Mouse (Mus musculus) limb, embryonic 14.5 days (tissue): ENCODE measurements around the gene Olfr1298. TPM values are rescaled to one million over a fixed set of nuclear protein-coding genes. Genes with fewer than 3 reads are reported as not detected.

Source experiments
- ATAC-seq: fragments of 200-750 bp; cut with Nextera tagmentation; 2 replicates; pipeline ENCODE4 v1.8.0; 2017; ENCODE audit warnings: low read depth, moderate number of reproducible peaks, moderate TSS enrichment; ENCODE audit not compliant: low FRiP score
- DNase-seq: peaks from one replicate; pipeline ENCODE4 v3.0.0-alpha.2; 2015; ENCODE audit warnings: low spot score
- H3K27ac ChIP-seq: fragments of 300-500 bp; sonication (generic); replicated peaks from 2 replicates; pipeline ENCODE4 v1.5.1; 2014; ENCODE audit warnings: low read depth, mild to moderate bottlenecking, low read length, moderate library complexity, mixed read lengths
- H3K27me3 ChIP-seq: fragments of 300-500 bp; sonication (generic); 2 replicates; pipeline ENCODE4 v1.6.1; 2014; ENCODE audit warnings: low read length, mixed read lengths; ENCODE audit not compliant: control insufficient read depth, insufficient read depth
- H3K36me3 ChIP-seq: fragments of 300-500 bp; sonication (generic); 2 replicates; pipeline ENCODE4 v1.6.1; 2014; ENCODE audit warnings: mild to moderate bottlenecking, low read length, moderate library complexity, mixed read lengths; ENCODE audit not compliant: control insufficient read depth, insufficient read depth
- H3K4me1 ChIP-seq: fragments of 300-500 bp; sonication (generic); 2 replicates; pipeline ENCODE4 v1.6.1; 2014; ENCODE audit warnings: antibody characterized with exemption, low read length, mixed read lengths; ENCODE audit not compliant: control insufficient read depth, insufficient read depth
- H3K4me2 ChIP-seq: fragments of 300-500 bp; sonication (generic); replicated peaks from 2 replicates; pipeline ENCODE4 v1.6.1; 2014; ENCODE audit warnings: low read depth, mild to moderate bottlenecking, low read length, moderate library complexity; ENCODE audit not compliant: severe bottlenecking
- H3K4me3 ChIP-seq: fragments of 300-500 bp; sonication (generic); replicated peaks from 2 replicates; pipeline ENCODE4 v1.5.1; 2014; ENCODE audit warnings: low read length
- H3K9ac ChIP-seq: fragments of 300-500 bp; sonication (generic); 2 replicates; pipeline ENCODE4 v1.6.1; 2014; ENCODE audit warnings: mild to moderate bottlenecking, low read depth, low read length, moderate library complexity; ENCODE audit not compliant: severe bottlenecking
- H3K9me3 ChIP-seq: fragments of 300-500 bp; sonication (generic); 2 replicates; pipeline ENCODE4 v1.6.1; 2016; ENCODE audit warnings: low read length; ENCODE audit not compliant: control insufficient read depth
- POLR2A ChIP-seq: fragments of 200-500 bp; IDR thresholded peaks from 2 replicates; pipeline ENCODE4 v1.8.0; 2012; ENCODE audit warnings: inconsistent platforms, mild to moderate bottlenecking, moderate library complexity, borderline replicate concordance; ENCODE audit not compliant: insufficient read depth, insufficient read length; ENCODE audit errors: extremely low read depth
- WGBS: fragments of 180-500 bp; shearing (Covaris S2); extraction: QIAGEN DNeasy Blood & Tissue Kit; methylation state at CpG from one replicate; pipeline ENCODE4 v1.1.7; 2014; 5-methylcytosine and 5-hydroxymethylcytosine counted together
- polyA plus RNA-seq, 2 experiments: library from polyadenylated mRNA; depleted of rRNA in 1 of 2; stranded (reverse) in 1 of 2; unstranded in 1 of 2; fragments of >200 nt; fragmentation: Nextera tagmentation in 1 of 2; extraction: Ambion mirVana in 1 of 2; gene quantifications; 2 replicates each; pipeline versions ENCODE4 v1.2.1 to v1.2.3; 2012 to 2014

Olfr1298 gene
- not detected in 2 replicates for polyA plus RNA-seq (2012; rRNA removed)
- not detected in 2 replicates for polyA plus RNA-seq (2014; fragmentation: Nextera tagmentation; extraction: Ambion mirVana)

DNA sequence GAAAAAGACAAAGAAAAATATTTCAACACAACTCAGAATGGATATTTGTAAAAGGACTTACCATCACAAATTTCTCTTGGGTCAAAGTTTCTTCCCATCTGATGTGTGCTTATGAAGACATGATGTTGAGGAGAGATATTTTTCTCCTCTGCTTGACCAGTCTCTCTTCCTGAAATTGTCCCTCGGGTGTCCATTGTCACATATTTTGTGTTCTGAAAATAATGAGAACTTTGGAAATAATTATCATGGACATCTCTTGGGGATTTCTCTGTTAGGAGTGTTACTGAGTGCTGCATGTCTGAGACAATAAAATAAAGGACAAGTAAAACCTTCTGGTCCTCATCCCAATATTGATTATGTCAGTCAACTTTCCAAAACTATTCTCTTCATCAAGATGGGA, at the start of gene Olfr1298:
Gene Olfr1298 (minus strand): TSS at position 101 of the 400 bp plus-strand sequence.
- 85% methylated on average over 1 of the region's 1 CpGs for whole genome bisulfite sequencing
- Histone ChIP-seq H3K4me1 (no peaks in the 10 kb centered on the region), H3K4me2 (no peak within 1 kb of the TSS), H3K27me3 (no peaks in the 10 kb centered on the region), H3K9me3 (no peaks in the 10 kb centered on the region), H3K4me3 (no peak within 1 kb of the TSS), H3K9ac (no peak within 1 kb of the TSS), H3K27ac (no peak within 1 kb of the TSS), H3K36me3 (no peaks in the 10 kb centered on the region)
- ATAC-seq (no peak), DNase-seq (no peak)
- no peak for TF ChIP-seq POLR2A

DNA sequence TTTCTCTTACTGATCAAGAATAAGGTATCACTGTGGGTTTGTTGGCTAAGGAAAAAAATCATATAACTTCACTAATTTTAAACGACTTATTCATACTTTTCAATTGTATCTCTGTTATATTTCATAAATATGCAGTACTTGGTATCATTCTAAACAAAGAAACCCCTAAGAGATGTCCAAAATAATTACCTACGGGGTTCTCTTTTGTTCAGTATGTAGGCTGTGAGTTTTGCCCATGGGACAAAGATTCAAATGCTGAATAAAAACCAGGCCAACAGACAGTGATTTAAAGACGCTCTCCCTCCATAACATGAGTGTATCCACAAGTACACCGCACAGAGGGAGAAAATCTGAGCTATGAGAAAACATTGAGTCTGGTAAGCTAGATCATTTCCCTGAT, 12.1 kb upstream of the Olfr1298 start, which contains the start of gene Olfr1299:
Gene Olfr1299 (plus strand): TSS at position 301 of the 400 bp plus-strand sequence.
- no peaks in the 10 kb centered on the region for H3K27me3 ChIP-seq
- 73% methylated on average over 4 of the region's 4 CpGs for WGBS
- no peak for DNase-seq
- no peak within 1 kb of the TSS for H3K9ac ChIP-seq
- no peak within 1 kb of the TSS for H3K4me2 ChIP-seq
- no peaks in the 10 kb centered on the region for H3K36me3 ChIP-seq
- no peak within 1 kb of the TSS for H3K4me3 ChIP-seq
- no peak for ATAC-seq
- no peak for TF ChIP-seq POLR2A
- no peaks in the 10 kb centered on the region for H3K4me1 ChIP-seq
- no peaks in the 10 kb centered on the region for H3K9me3 ChIP-seq
- no peak within 1 kb of the TSS for H3K27ac ChIP-seq

DNA sequence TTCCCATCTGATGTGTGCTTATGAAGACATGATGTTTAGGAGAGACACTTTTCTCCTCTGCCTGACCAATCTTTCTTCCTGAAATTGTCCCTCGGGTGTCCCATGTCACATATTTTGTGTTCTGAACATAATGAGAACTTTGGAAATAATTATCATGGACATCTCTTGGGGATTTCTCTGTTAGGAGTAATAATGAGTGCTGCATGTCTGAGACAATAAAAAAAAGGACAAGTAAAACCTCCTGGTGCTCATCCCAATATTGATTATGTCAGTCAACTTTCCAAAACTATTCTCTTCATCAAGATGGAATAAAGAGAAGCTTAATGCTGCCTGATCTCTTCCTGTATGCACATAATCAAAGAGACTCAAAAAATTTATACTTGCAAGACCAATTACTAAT, 22.6 kb downstream of the Olfr1298 start, which contains the start of gene Olfr1297:
Gene Olfr1297 (minus strand): TSS at position 101 of the 400 bp plus-strand sequence.
- DNase-seq (no peak), ATAC-seq (no peak)
- no peak for TF ChIP-seq POLR2A
- Histone ChIP-seq H3K27me3 (no peaks in the 10 kb centered on the region), H3K4me2 (no peak within 1 kb of the TSS), H3K27ac (no peak within 1 kb of the TSS), H3K9ac (no peak within 1 kb of the TSS), H3K4me3 (no peak within 1 kb of the TSS), H3K4me1 (no peaks in the 10 kb centered on the region), H3K36me3 (no peaks in the 10 kb centered on the region), H3K9me3 (no peaks in the 10 kb centered on the region)
- WGBS, result 62% methylated on average over 1 of the region's 1 CpGs

Other genes with a start within 250 kb of the Olfr1298 start
- not detected in 2 replicates for gene Olfr1286, start 226.1 kb downstream of the Olfr1298 start, polyA plus RNA-seq (2012; rRNA removed)
- not detected in 2 replicates for gene Olfr1286, start 226.1 kb downstream of the Olfr1298 start, polyA plus RNA-seq (2014; fragmentation: Nextera tagmentation; extraction: Ambion mirVana)
- not detected in 2 replicates for gene Olfr1287, start 200.1 kb downstream of the Olfr1298 start, polyA plus RNA-seq (2012; rRNA removed)
- gene Olfr1287, start 200.1 kb downstream of the Olfr1298 start, polyA plus RNA-seq (2014; fragmentation: Nextera tagmentation; extraction: Ambion mirVana), result not detected in 2 replicates
- gene Olfr1288, start 175.1 kb downstream of the Olfr1298 start, polyA plus RNA-seq (2012; rRNA removed), result not detected in 2 replicates
- not detected in 2 replicates for gene Olfr1288, start 175.1 kb downstream of the Olfr1298 start, polyA plus RNA-seq (2014; fragmentation: Nextera tagmentation; extraction: Ambion mirVana)
- gene Olfr1289, start 168.4 kb downstream of the Olfr1298 start, polyA plus RNA-seq (2012; rRNA removed), result not detected in 2 replicates
- gene Olfr1289, start 168.4 kb downstream of the Olfr1298 start, polyA plus RNA-seq (2014; fragmentation: Nextera tagmentation; extraction: Ambion mirVana), result not detected in 2 replicates
- gene Olfr1290, start 155.4 kb downstream of the Olfr1298 start, polyA plus RNA-seq (2012; rRNA removed), result not detected in 2 replicates
- gene Olfr1290, start 155.4 kb downstream of the Olfr1298 start, polyA plus RNA-seq (2014; fragmentation: Nextera tagmentation; extraction: Ambion mirVana), result not detected in 2 replicates
- gene Olfr1291-ps1, start 152.0 kb downstream of the Olfr1298 start, polyA plus RNA-seq (2012; rRNA removed), result not detected in 2 replicates
- not detected in 2 replicates for gene Olfr1291-ps1, start 152.0 kb downstream of the Olfr1298 start, polyA plus RNA-seq (2014; fragmentation: Nextera tagmentation; extraction: Ambion mirVana)
- not detected in 2 replicates for gene Olfr1293-ps, start 124.0 kb downstream of the Olfr1298 start, polyA plus RNA-seq (2012; rRNA removed)
- not detected in 2 replicates for gene Olfr1293-ps, start 124.0 kb downstream of the Olfr1298 start, polyA plus RNA-seq (2014; fragmentation: Nextera tagmentation; extraction: Ambion mirVana)
- not detected in 2 replicates for gene Olfr1294, start 108.9 kb downstream of the Olfr1298 start, polyA plus RNA-seq (2012; rRNA removed)
- not detected in 2 replicates for gene Olfr1294, start 108.9 kb downstream of the Olfr1298 start, polyA plus RNA-seq (2014; fragmentation: Nextera tagmentation; extraction: Ambion mirVana)
- gene Olfr1295, start 79.5 kb downstream of the Olfr1298 start, polyA plus RNA-seq (2012; rRNA removed), result not detected in 2 replicates
- gene Olfr1295, start 79.5 kb downstream of the Olfr1298 start, polyA plus RNA-seq (2014; fragmentation: Nextera tagmentation; extraction: Ambion mirVana), result not detected in 2 replicates
- not detected in 2 replicates for gene Olfr1297, start 22.7 kb downstream of the Olfr1298 start, polyA plus RNA-seq (2012; rRNA removed)
- not detected in 2 replicates for gene Olfr1297, start 22.7 kb downstream of the Olfr1298 start, polyA plus RNA-seq (2014; fragmentation: Nextera tagmentation; extraction: Ambion mirVana)
- gene Olfr1299, start 12.2 kb upstream of the Olfr1298 start, polyA plus RNA-seq (2012; rRNA removed), result not detected in 2 replicates
- gene Olfr1299, start 12.2 kb upstream of the Olfr1298 start, polyA plus RNA-seq (2014; fragmentation: Nextera tagmentation; extraction: Ambion mirVana), result not detected in 2 replicates
- not detected in 2 replicates for gene Olfr1301, start 101.8 kb upstream of the Olfr1298 start, polyA plus RNA-seq (2012; rRNA removed)
- gene Olfr1301, start 101.8 kb upstream of the Olfr1298 start, polyA plus RNA-seq (2014; fragmentation: Nextera tagmentation; extraction: Ambion mirVana), result not detected in 2 replicates
- gene Olfr1302, start 128.2 kb upstream of the Olfr1298 start, polyA plus RNA-seq (2012; rRNA removed), result not detected in 2 replicates
- not detected in 2 replicates for gene Olfr1302, start 128.2 kb upstream of the Olfr1298 start, polyA plus RNA-seq (2014; fragmentation: Nextera tagmentation; extraction: Ambion mirVana)
- not detected in 2 replicates for gene Olfr1303, start 171.1 kb upstream of the Olfr1298 start, polyA plus RNA-seq (2012; rRNA removed)
- not detected in 2 replicates for gene Olfr1303, start 171.1 kb upstream of the Olfr1298 start, polyA plus RNA-seq (2014; fragmentation: Nextera tagmentation; extraction: Ambion mirVana)
- gene Olfr1305, start 227.9 kb upstream of the Olfr1298 start, polyA plus RNA-seq (2012; rRNA removed), result not detected in 2 replicates
- not detected in 2 replicates for gene Olfr1305, start 227.9 kb upstream of the Olfr1298 start, polyA plus RNA-seq (2014; fragmentation: Nextera tagmentation; extraction: Ambion mirVana)